Mouse (Mus musculus) erythroblast, embryonic 14.5 days (primary cell): ENCODE results near the gene 3110009E18Rik. TPM values are rescaled to one million over a fixed set of nuclear protein-coding genes. Genes with fewer than 3 reads are reported as not detected.

ENCODE experiments used
- H3K27me3 ChIP-seq: 2 replicates; pipeline ENCODE4 v1.6.1; 2012; ENCODE audit warnings: inconsistent platforms; ENCODE audit not compliant: control insufficient read depth
- H3K36me3 ChIP-seq: 2 replicates; pipeline ENCODE4 v1.6.1; 2012; ENCODE audit warnings: mild to moderate bottlenecking, inconsistent platforms; ENCODE audit not compliant: control insufficient read depth
- H3K4me1 ChIP-seq: 2 replicates; pipeline ENCODE4 v1.6.1; 2012; ENCODE audit warnings: inconsistent platforms; ENCODE audit not compliant: control insufficient read depth
- H3K4me3 ChIP-seq: replicated peaks from 2 replicates; pipeline ENCODE3; 2012; ENCODE audit warnings: moderate library complexity, mild to moderate bottlenecking, inconsistent platforms
- H3K9me3 ChIP-seq: 2 replicates; pipeline ENCODE4 v1.6.1; 2012; ENCODE audit warnings: low read length, inconsistent platforms, mixed read lengths; ENCODE audit not compliant: control insufficient read depth
- GATA1 ChIP-seq: IDR thresholded peaks from 2 replicates; pipeline ENCODE4 v1.6.1; 2012; ENCODE audit warnings: low read length, inconsistent platforms, mixed read lengths
- TAL1 ChIP-seq: IDR thresholded peaks from 3 replicates; pipeline ENCODE4 v1.6.1; 2012; ENCODE audit warnings: low read length, inconsistent platforms, mixed read lengths
- polyA plus RNA-seq: library from polyadenylated mRNA; stranded (reverse); fragments of >175 nt; gene quantifications from 2 replicates; pipeline ENCODE4 v1.2.3, GENCODE M21; 2012

The 3110009E18Rik gene
- polyA plus RNA-seq, 1 experiment: not detected

DNA sequence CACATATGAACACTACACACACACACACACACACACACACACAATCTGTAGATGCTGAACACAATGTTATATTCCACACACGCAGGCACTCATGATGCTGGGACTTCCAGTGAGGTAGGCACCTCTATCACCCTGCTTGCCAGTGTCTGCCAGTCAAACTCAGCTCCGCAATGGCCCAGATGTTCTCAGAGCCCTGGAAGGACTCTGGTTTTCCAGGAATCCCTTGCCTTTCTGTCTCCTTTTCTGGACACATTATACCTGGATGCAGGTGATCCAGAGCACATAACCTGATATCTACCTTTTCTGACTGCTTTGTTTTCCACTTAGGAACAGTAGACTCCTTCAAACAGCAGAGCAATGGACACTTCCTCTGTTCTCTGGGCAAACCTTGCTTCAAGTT, 75.7 kb downstream of the 3110009E18Rik start:
- TF ChIP-seq GATA1 (no peak), TAL1 (no peak)
- H3K9me3 ChIP-seq: no peaks in the 10 kb centered on the region
- H3K27me3 ChIP-seq: no peaks in the 10 kb centered on the region
- no peaks in the 10 kb centered on the region for H3K36me3 ChIP-seq
- H3K4me1 ChIP-seq: no peaks in the 10 kb centered on the region
- H3K4me3 ChIP-seq: no peak overlapping the region

DNA sequence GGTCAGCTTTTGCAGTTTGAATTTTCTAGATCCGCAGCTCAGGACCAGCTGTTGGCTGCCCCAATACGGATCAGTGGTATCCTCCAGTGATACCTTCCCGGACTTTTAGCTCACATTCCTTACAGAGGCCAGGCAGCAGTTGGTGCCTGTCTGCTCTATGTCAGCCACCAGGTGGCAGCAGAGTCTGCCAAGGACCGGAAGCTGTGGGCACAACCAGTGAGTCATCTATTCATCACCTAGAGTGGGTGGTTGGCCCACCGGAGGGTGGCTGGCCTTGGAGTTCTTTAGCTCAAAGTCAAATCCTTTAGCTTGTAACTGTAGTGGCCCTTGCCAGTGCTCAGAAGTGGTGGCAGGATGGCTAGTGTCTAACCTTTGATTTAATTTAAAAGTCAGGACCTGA, 76.2 kb downstream of the 3110009E18Rik start:
- TF ChIP-seq GATA1 (no peak), TAL1 (no peak)
- Histone ChIP-seq H3K4me1 (no peaks in the 10 kb centered on the region), H3K4me3 (no peak overlapping the region), H3K9me3 (no peaks in the 10 kb centered on the region), H3K27me3 (no peaks in the 10 kb centered on the region), H3K36me3 (no peaks in the 10 kb centered on the region)

DNA sequence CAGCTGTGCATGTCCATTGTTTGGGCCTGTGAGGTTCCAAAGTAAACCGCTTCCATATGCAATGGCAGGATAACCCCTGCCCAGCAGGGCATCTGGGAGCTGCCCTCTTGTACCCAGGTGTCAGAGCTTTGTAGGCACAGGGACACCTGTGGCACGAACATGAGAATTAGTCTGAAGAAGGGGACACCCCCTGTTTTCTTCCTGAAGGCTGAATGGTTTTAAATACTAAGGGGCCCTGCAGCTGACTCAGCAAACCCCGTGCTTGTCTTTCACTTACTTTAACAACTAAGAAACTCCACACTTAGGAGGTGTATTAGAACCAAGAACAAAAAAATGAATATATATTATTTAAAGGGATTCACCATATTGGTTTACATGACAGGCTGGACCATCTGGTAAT, 77.2 kb downstream of the 3110009E18Rik start:
- Histone ChIP-seq H3K27me3 (no peaks in the 10 kb centered on the region), H3K4me1 (no peaks in the 10 kb centered on the region), H3K36me3 (no peaks in the 10 kb centered on the region), H3K9me3 (no peaks in the 10 kb centered on the region), H3K4me3 (no peak overlapping the region)
- TF ChIP-seq TAL1 (no peak), GATA1 (no peak)

DNA sequence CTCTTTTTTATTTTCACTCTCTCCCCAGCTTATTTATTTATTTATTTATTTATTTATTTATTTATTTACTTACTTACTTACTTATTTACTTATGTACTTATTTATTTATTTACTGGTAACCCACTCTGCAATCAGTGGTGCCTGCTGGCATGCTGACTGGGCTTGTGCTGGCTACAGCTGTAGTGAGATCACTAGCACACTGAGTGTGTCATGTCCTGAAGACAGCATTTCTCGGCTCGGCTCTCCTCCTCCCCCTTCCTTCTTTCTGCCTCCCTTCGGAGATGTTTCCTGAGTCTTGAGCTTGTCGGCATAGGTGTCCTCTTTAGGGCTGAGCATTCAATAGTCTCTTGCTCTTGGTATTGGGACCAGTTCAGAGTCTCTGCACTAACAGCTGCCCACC, 78.0 kb downstream of the 3110009E18Rik start:
- TF ChIP-seq GATA1 (no peak), TAL1 (no peak)
- H3K4me3 ChIP-seq: no peak overlapping the region
- no peaks in the 10 kb centered on the region for H3K36me3 ChIP-seq
- H3K27me3 ChIP-seq: no peaks in the 10 kb centered on the region
- no peaks in the 10 kb centered on the region for H3K4me1 ChIP-seq
- no peaks in the 10 kb centered on the region for H3K9me3 ChIP-seq

DNA sequence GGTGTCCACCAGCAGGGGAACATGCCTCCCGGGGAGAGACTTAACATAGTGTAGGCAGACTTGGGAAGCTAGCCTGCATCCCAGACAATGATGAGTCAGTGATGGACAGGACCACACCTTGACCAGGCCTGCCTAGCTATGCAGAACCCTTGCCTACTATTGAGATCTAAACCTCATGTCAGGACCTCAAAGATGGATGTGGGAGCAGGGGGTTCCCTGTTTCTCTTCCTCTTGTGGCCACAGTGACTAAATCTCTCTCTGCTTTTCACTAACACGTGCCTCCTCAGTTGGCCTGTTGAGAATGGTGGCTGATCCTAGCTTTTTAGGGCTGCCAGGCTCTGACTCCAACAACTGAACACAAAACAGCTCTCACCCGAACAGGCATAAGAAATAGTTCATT, 81.6 kb downstream of the 3110009E18Rik start:
- H3K4me3 ChIP-seq: no peak overlapping the region
- no peaks in the 10 kb centered on the region for H3K4me1 ChIP-seq
- TF ChIP-seq TAL1: no peak
- TF ChIP-seq GATA1: no peak
- H3K27me3 ChIP-seq: peaks cover 2% of the 10 kb centered on the region; the same call in 1 of the 2 replicates
- H3K9me3 ChIP-seq: no peaks in the 10 kb centered on the region
- H3K36me3 ChIP-seq: no peaks in the 10 kb centered on the region

DNA sequence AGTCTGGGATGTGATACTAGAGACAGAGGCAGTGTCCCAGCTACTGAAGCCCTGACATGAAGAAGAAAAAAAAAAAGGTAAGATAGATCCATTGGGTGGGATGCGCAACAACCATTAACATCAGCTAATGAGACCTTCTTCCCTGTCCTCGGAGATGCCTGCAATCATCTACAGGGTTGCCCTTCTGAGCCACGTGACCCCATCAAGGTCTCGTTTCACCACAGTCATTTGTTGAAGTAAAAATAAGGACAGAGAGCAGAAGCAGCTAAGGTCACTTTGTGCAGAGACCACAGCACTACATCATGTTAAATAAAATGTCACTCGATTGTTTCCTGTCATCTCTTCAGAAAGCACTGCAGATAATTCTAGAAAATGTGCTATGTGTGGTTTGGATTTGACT, 82.8 kb downstream of the 3110009E18Rik start:
- Histone ChIP-seq H3K9me3 (no peaks in the 10 kb centered on the region), H3K36me3 (no peaks in the 10 kb centered on the region), H3K4me3 (no peak overlapping the region), H3K27me3 (peaks cover 2% of the 10 kb centered on the region; the same call in 1 of the 2 replicates), H3K4me1 (no peaks in the 10 kb centered on the region)
- no peak for TF ChIP-seq GATA1
- no peak for TF ChIP-seq TAL1

DNA sequence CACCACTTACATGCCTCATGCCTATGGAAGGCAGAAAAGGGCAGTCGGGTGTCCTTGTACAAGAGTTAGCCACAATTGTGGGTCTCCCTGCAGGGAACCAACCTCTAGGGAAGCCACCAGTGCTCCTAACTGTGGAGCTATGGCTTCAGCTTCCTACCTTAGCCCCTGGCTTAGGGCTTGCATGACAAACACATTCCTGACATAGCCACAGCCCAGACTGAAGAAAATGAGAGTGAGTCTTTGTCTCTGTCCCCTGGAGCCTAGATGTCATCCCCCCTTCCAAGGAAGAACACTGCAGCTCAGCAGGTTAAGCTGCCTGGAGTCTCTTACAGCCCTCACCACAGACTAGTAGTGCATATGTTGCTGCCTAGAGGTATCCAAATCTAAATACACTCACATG, 83.8 kb downstream of the 3110009E18Rik start:
- Histone ChIP-seq H3K9me3 (no peaks in the 10 kb centered on the region), H3K4me3 (no peak overlapping the region), H3K27me3 (peaks cover 2% of the 10 kb centered on the region; the same call in 1 of the 2 replicates), H3K36me3 (no peaks in the 10 kb centered on the region), H3K4me1 (no peaks in the 10 kb centered on the region)
- no peak for TF ChIP-seq GATA1
- no peak for TF ChIP-seq TAL1

DNA sequence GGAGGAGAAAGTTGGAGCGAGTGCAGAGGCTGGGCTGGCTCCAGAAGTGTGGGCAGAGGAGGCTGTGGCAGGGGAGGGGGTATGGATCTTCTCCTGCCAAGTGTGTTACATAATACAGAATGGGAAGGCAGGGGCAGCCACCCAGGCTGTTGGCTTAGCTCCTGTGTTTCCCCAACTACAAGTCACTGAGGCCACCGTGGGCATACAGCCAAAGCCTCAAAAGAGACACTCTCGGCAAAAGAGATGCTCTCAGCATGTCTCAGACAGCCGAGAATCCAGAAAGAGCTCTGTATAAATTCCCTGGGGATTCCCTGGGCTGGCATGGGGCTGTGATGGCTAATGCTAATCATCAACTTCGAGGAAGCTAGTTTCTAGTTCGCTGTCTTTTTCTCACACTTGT, 86.6 kb downstream of the 3110009E18Rik start:
- Histone ChIP-seq H3K4me1 (no peaks in the 10 kb centered on the region), H3K27me3 (peaks cover 2% of the 10 kb centered on the region; the same call in 1 of the 2 replicates), H3K36me3 (no peaks in the 10 kb centered on the region), H3K4me3 (no peak overlapping the region), H3K9me3 (no peaks in the 10 kb centered on the region)
- no peak for TF ChIP-seq GATA1
- TF ChIP-seq TAL1: no peak

DNA sequence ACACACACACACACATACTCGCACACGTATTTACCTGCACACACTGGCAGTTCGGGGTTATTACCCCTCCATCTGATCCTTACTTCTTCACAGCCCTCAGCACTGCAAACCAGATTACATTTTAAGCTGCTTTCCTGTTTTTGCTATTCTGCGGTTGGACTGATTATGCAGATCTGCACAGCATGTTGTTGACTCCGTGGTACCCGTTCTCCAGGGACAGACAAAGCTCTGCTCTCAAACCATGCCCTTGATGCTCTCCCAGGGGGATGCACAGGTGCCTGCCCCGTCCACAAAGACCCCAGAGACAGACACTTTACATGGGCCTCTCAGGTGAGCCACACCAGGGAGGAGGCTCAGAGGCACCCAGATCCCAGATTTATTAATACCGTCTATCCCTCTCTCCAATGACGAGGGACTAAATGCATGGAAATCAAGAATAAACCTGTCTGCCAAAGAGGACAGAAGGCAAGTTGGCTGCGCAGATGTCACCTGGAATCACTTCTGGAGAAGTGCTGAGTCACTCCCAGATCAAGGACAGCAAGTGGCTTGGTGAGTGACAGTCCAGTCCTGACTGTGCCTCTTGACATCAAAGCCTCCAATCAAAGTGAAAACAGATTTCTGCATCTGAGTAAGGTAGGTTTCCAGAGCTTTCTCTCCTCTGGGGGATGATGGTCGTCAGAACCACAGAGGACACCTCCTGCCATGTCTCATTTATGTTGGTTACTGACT, 87.7 kb downstream of the 3110009E18Rik start:
- no peak for TF ChIP-seq GATA1
- TF ChIP-seq TAL1: no peak
- Histone ChIP-seq H3K4me3 (no peak overlapping the region), H3K27me3 (peaks cover 2% of the 10 kb centered on the region; the same call in 1 of the 2 replicates), H3K9me3 (no peaks in the 10 kb centered on the region), H3K36me3 (no peaks in the 10 kb centered on the region), H3K4me1 (no peaks in the 10 kb centered on the region)
